Comparison of ENCODE assay signal across 7 mouse cellular contexts in the genomic region with DNA sequence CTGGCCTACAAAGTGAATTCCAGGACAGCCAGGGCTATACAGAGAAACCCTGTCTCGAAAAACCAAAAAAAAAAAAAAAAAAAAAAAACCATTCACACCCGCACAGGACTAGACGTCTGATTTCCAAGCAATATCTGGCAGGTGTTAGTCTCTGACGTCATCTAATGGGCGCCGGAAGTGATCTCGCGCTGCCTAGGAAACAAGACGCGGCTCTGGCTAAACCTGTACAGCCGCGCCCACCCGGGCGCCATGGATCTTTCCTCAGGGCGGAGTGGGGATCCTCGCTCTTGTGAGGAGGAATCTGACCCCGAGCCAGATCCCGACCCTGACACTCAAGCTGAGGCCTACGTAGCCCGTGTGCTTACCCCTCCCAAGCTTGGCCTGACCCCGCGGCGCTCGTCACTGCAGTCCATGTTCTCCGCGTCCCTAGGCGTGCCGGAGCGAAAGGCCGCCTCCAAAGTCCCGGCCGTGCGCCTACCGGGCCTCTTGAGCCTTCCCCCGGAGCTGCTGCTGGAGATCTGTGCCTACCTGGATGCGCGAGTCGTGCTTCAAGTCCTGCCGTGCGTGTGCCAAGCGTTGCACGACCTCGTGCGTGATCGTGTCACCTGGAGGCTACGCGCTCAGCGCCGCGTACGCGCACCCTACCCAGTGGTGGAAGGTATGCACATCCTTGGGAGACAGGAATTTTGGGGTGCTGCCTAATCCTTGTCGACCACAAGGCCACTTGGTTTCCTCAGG. TPM values are rescaled to one million over a fixed set of nuclear protein-coding genes. Genes with fewer than 3 reads are reported as not detected.
DNase-seq lines count a peak whose midpoint lies in the region; ATAC-seq lines count a peak whose summit lies in the region.

A gene (plus strand): TSS at position 177 of the 738 bp plus-strand sequence.

- no peaks in the 10 kb centered on the region for H3K9me3 ChIP-seq in limb, embryonic 10.5 days (replicated peaks)
- no peaks in the 10 kb centered on the region for H3K9me3 ChIP-seq in midbrain, embryonic 13.5 days

- peak; percentile 95 for ATAC-seq in midbrain, embryonic 13.5 days

- WGBS in limb, embryonic 10.5 days: under 1% methylated on average over 53 of the region's 53 CpGs
- 2% methylated on average over 53 of the region's 53 CpGs for WGBS in midbrain, embryonic 13.5 days

- H3K27ac ChIP-seq in limb, embryonic 10.5 days: peak within 1 kb of the TSS; percentile 68
- peak within 1 kb of the TSS; percentile 22; the same call in 1 of the 2 replicates for H3K27ac ChIP-seq in midbrain, embryonic 13.5 days

- peak within 1 kb of the TSS; percentile 89 for H3K4me3 ChIP-seq in limb, embryonic 10.5 days
- H3K4me3 ChIP-seq in midbrain, embryonic 13.5 days (replicated peaks): peak within 1 kb of the TSS; percentile 92

- DNase-seq in adrenal gland, adult 8-10 months: peak; percentile 87
- peak; percentile 89 for DNase-seq in embryo, embryonic 9.5 days (ENCODE audit: extremely low spot score)
- DNase-seq in gonadal fat pad, adult 2 months (ENCODE audit: low read depth): no peak
- peak; percentile 92 for DNase-seq in kidney, adult 11 months
- DNase-seq in limb, embryonic 10.5 days (ENCODE audit: low spot score): peak; percentile 96
- peak; percentile 78 for DNase-seq in spleen, adult 12 weeks (ENCODE audit: low spot score)

- H3K36me3 ChIP-seq in limb, embryonic 10.5 days: peaks cover 39% of the 10 kb centered on the region
- H3K36me3 ChIP-seq in midbrain, embryonic 13.5 days: peaks cover 45% of the 10 kb centered on the region

- H3K4me1 ChIP-seq in limb, embryonic 10.5 days: peaks cover 12% of the 10 kb centered on the region
- peaks cover 24% of the 10 kb centered on the region for H3K4me1 ChIP-seq in midbrain, embryonic 13.5 days (replicated peaks)

- peak within 1 kb of the TSS; percentile 77 for H3K9ac ChIP-seq in midbrain, embryonic 13.5 days (replicated peaks)

- H3K27me3 ChIP-seq in limb, embryonic 10.5 days (ENCODE audit: low read depth, poor library complexity, severe bottlenecking): no peaks in the 10 kb centered on the region
- no peaks in the 10 kb centered on the region for H3K27me3 ChIP-seq in midbrain, embryonic 13.5 days

- peak within 1 kb of the TSS; percentile 84 for H3K4me2 ChIP-seq in midbrain, embryonic 13.5 days (replicated peaks)

RNA-seq across cellular contexts. Expression of the gene that starts here (rescaled TPM):
- total RNA-seq in adrenal gland, adult 8-10 months (2022): 10 to 100 TPM; 15.0 to 29.6 (median 21.6) TPM
- 56.8 and 59.4 TPM in 2 replicates for polyA plus RNA-seq in gonadal fat pad, adult 2 months (2012; rRNA removed)
- polyA plus RNA-seq in limb, embryonic 10.5 days (2016; fragmentation: Nextera tagmentation; extraction: Ambion mirVana): 19.9 and 23.1 TPM in 2 replicates
- polyA plus RNA-seq in midbrain, embryonic 13.5 days (2015; fragmentation: Nextera tagmentation; extraction: Ambion mirVana): 61.7 and 64.3 TPM in 2 replicates
